Mouse (Mus musculus) hindbrain, embryonic 10.5 days (tissue): ENCODE data around the gene Olfr324. TPM values are rescaled to one million over a fixed set of nuclear protein-coding genes. Genes with fewer than 3 reads are reported as not detected.

ENCODE experiments used
- DNase-seq: peaks from one replicate; pipeline ENCODE4 v3.0.0-alpha.2; 2017; ENCODE audit warnings: low spot score
- H3K27ac ChIP-seq: fragments of 300-500 bp; sonication (generic); 2 replicates; pipeline ENCODE4 v1.5.1; 2016; ENCODE audit warnings: mild to moderate bottlenecking, moderate library complexity
- H3K27me3 ChIP-seq: fragments of 300-500 bp; sonication (generic); 2 replicates; pipeline ENCODE4 v1.6.1; 2016; ENCODE audit warnings: mild to moderate bottlenecking; ENCODE audit not compliant: poor library complexity, insufficient read depth, severe bottlenecking
- H3K36me3 ChIP-seq: fragments of 300-500 bp; sonication (generic); 2 replicates; pipeline ENCODE4 v1.6.1; 2016; ENCODE audit warnings: mild to moderate bottlenecking, moderate library complexity
- H3K4me1 ChIP-seq: fragments of 300-500 bp; sonication (generic); replicated peaks from 2 replicates; pipeline ENCODE4 v1.6.1; 2016; ENCODE audit warnings: mild to moderate bottlenecking
- H3K4me3 ChIP-seq: fragments of 300-500 bp; sonication (generic); 2 replicates; pipeline ENCODE4 v1.5.1; 2016; ENCODE audit warnings: mild to moderate bottlenecking, moderate library complexity
- H3K9me3 ChIP-seq: fragments of 300-500 bp; sonication (generic); 2 replicates; pipeline ENCODE4 v1.6.1; 2016; ENCODE audit warnings: mild to moderate bottlenecking, moderate library complexity
- WGBS: fragments of 180-500 bp; shearing (Covaris S2); methylation state at CpG from one replicate; pipeline ENCODE4 v1.1.7; 2016; 5-methylcytosine and 5-hydroxymethylcytosine counted together
- polyA plus RNA-seq: library from polyadenylated mRNA; unstranded; fragments of >200 nt; fragmentation: Nextera tagmentation; extraction: Ambion mirVana; gene quantifications from 2 replicates; pipeline ENCODE4 v1.2.1, GENCODE M21; 2016

Gene Olfr324
- polyA plus RNA-seq = not detected in 2 replicates

- Histone ChIP-seq H3K4me1 (no peaks in the 10 kb centered on the region), H3K9me3 (no peaks in the 10 kb centered on the region), H3K27me3 (no peaks in the 10 kb centered on the region), H3K27ac (no peak within 1 kb of the TSS), H3K4me3 (no peak within 1 kb of the TSS), H3K36me3 (no peaks in the 10 kb centered on the region)
- DNase-seq = no peak
- 87% methylated on average over 6 of the region's 6 CpGs for WGBS
These were observed at the start of gene Olfr324 for GRCm38 (mm10) chr11:58594814-58595213. Olfr324 (plus strand) TSS chr11:58595114.

GRCm38 (mm10) chr11:58546322-58546721 is 48.6 kb upstream of the Olfr324 start, which contains the start of gene Olfr329-ps:
Olfr329-ps (minus strand) TSS chr11:58546422.
- Histone ChIP-seq H3K27me3 (no peaks in the 10 kb centered on the region), H3K9me3 (no peaks in the 10 kb centered on the region), H3K27ac (no peak within 1 kb of the TSS), H3K36me3 (no peaks in the 10 kb centered on the region), H3K4me3 (no peak within 1 kb of the TSS), H3K4me1 (no peaks in the 10 kb centered on the region)
- DNase-seq = no peak
- 85% methylated on average over 5 of the region's 5 CpGs for WGBS

GRCm38 (mm10) chr11:58555536-58555935 is 39.4 kb upstream of the Olfr324 start, which contains the start of gene Olfr328:
Olfr328 (minus strand) TSS chr11:58555636.
- Histone ChIP-seq H3K36me3 (no peaks in the 10 kb centered on the region), H3K4me1 (no peaks in the 10 kb centered on the region), H3K4me3 (no peak within 1 kb of the TSS), H3K9me3 (no peaks in the 10 kb centered on the region), H3K27ac (no peak within 1 kb of the TSS), H3K27me3 (no peaks in the 10 kb centered on the region)
- 86% methylated on average over 1 of the region's 1 CpGs for WGBS
- DNase-seq = no peak

- H3K4me3 ChIP-seq = no peak within 1 kb of the TSS
- H3K4me1 ChIP-seq = no peaks in the 10 kb centered on the region; the same call in 1 of the 2 replicates
- H3K27ac ChIP-seq = no peak within 1 kb of the TSS
- no peaks in the 10 kb centered on the region for H3K9me3 ChIP-seq
- no peak for DNase-seq
- no peaks in the 10 kb centered on the region for H3K27me3 ChIP-seq
- H3K36me3 ChIP-seq = no peaks in the 10 kb centered on the region
- 78% methylated on average over 5 of the region's 5 CpGs for WGBS
These were observed 24.5 kb upstream of the Olfr324 start, which contains the start of gene Olfr224 for GRCm38 (mm10) chr11:58570405-58570804. Olfr224 (minus strand) TSS chr11:58570553.

- Histone ChIP-seq H3K27ac (no peak within 1 kb of the TSS), H3K27me3 (no peaks in the 10 kb centered on the region), H3K36me3 (no peaks in the 10 kb centered on the region), H3K4me3 (no peak within 1 kb of the TSS), H3K9me3 (no peaks in the 10 kb centered on the region), H3K4me1 (no peaks in the 10 kb centered on the region)
- WGBS = 89% methylated on average over 1 of the region's 1 CpGs
- DNase-seq = no peak
These were observed 17.5 kb upstream of the Olfr324 start, which contains the start of gene Olfr325 for GRCm38 (mm10) chr11:58577430-58577829. Olfr325 (plus strand) TSS chr11:58577730.

- no peak for DNase-seq
- WGBS = 85% methylated on average over 8 of the region's 8 CpGs
These were observed 16.3 kb upstream of the Olfr324 start for GRCm38 (mm10) chr11:58578636-58579035.

GRCm38 (mm10) chr11:58587898-58588348 is 7.0 kb upstream of the Olfr324 start:
- 77% methylated on average over 7 of the region's 7 CpGs for WGBS
- H3K9me3 ChIP-seq = no peaks in the 10 kb centered on the region
- H3K27me3 ChIP-seq = no peaks in the 10 kb centered on the region
- H3K4me1 ChIP-seq = no peaks in the 10 kb centered on the region
- no peaks in the 10 kb centered on the region for H3K36me3 ChIP-seq
- DNase-seq = peak; percentile 38
- H3K4me3 ChIP-seq = no peak overlapping the region
- peak overlapping the region; percentile 29; the same call in 1 of the 2 replicates for H3K27ac ChIP-seq

More at GRCm38 (mm10) chr11:58578636-58579035, 16.3 kb upstream of the Olfr324 start:
- Histone ChIP-seq H3K4me1 (no peaks in the 10 kb centered on the region), H3K4me3 (no peak overlapping the region), H3K27ac (no peak overlapping the region), H3K9me3 (no peaks in the 10 kb centered on the region), H3K27me3 (no peaks in the 10 kb centered on the region), H3K36me3 (no peaks in the 10 kb centered on the region)

- DNase-seq = no peak
These were observed 6.2 kb upstream of the Olfr324 start for GRCm38 (mm10) chr11:58588620-58589250.

GRCm38 (mm10) chr11:58597837-58598236 is 2.9 kb downstream of the Olfr324 start:
- H3K9me3 ChIP-seq = no peaks in the 10 kb centered on the region
- H3K4me1 ChIP-seq = no peaks in the 10 kb centered on the region
- no peak overlapping the region for H3K4me3 ChIP-seq
- H3K27me3 ChIP-seq = no peaks in the 10 kb centered on the region
- no peaks in the 10 kb centered on the region for H3K36me3 ChIP-seq
- no peak for DNase-seq
- 86% methylated on average over 13 of the region's 13 CpGs for WGBS
- no peak overlapping the region for H3K27ac ChIP-seq

More at GRCm38 (mm10) chr11:58588620-58589250, 6.2 kb upstream of the Olfr324 start:
- Histone ChIP-seq H3K4me1 (no peaks in the 10 kb centered on the region), H3K36me3 (no peaks in the 10 kb centered on the region), H3K27ac (no peak overlapping the region), H3K4me3 (no peak overlapping the region), H3K9me3 (no peaks in the 10 kb centered on the region), H3K27me3 (no peaks in the 10 kb centered on the region)
- WGBS = 77% methylated on average over 3 of the region's 3 CpGs

- Histone ChIP-seq H3K4me1 (no peaks in the 10 kb centered on the region), H3K36me3 (no peaks in the 10 kb centered on the region), H3K4me3 (no peak overlapping the region), H3K27ac (no peak overlapping the region), H3K27me3 (no peaks in the 10 kb centered on the region), H3K9me3 (no peaks in the 10 kb centered on the region)
- DNase-seq = no peak
These were observed 7.1 kb downstream of the Olfr324 start for GRCm38 (mm10) chr11:58602062-58602461.

GRCm38 (mm10) chr11:58602800-58603560 is 8.1 kb downstream of the Olfr324 start:
- no peaks in the 10 kb centered on the region for H3K9me3 ChIP-seq
- H3K36me3 ChIP-seq = no peaks in the 10 kb centered on the region
- H3K27me3 ChIP-seq = no peaks in the 10 kb centered on the region
- no peaks in the 10 kb centered on the region for H3K4me1 ChIP-seq
- no peak for DNase-seq
- H3K27ac ChIP-seq = no peak overlapping the region
- H3K4me3 ChIP-seq = no peak overlapping the region
- 83% methylated on average over 6 of the region's 6 CpGs for WGBS

GRCm38 (mm10) chr11:58604688-58605087 is 9.8 kb downstream of the Olfr324 start:
- Histone ChIP-seq H3K4me1 (no peaks in the 10 kb centered on the region; the same call in 1 of the 2 replicates), H3K36me3 (no peaks in the 10 kb centered on the region), H3K9me3 (no peaks in the 10 kb centered on the region), H3K27ac (no peak overlapping the region), H3K4me3 (no peak overlapping the region), H3K27me3 (no peaks in the 10 kb centered on the region)
- 64% methylated on average over 2 of the region's 2 CpGs for WGBS
- no peak for DNase-seq

- Histone ChIP-seq H3K36me3 (no peaks in the 10 kb centered on the region), H3K9me3 (no peaks in the 10 kb centered on the region), H3K4me3 (no peak overlapping the region), H3K27me3 (no peaks in the 10 kb centered on the region), H3K27ac (no peak overlapping the region), H3K4me1 (no peaks in the 10 kb centered on the region; the same call in 1 of the 2 replicates)
- 89% methylated on average over 3 of the region's 3 CpGs for WGBS
- DNase-seq = no peak
These were observed 10.3 kb downstream of the Olfr324 start for GRCm38 (mm10) chr11:58605228-58605627.
